Mouse (Mus musculus): ENCODE results near the gene Olfr1314.

- TF ChIP-seq CTCF (IDR thresholded peaks at IDR 0.05) (no peak), POLR2A (IDR thresholded peaks at IDR 0.05; ENCODE audit: insufficient read depth, low read depth, low read length) (no peak), EP300 (IDR thresholded peaks at IDR 0.05; ENCODE audit: insufficient read depth, low read depth, low read length) (no peak)
These were observed 38.3 kb upstream of the Olfr1314 start, which contains the start of gene Olfr1316 for GRCm38 (mm10) chr2:112134877-112135276.
